Mouse (Mus musculus): ENCODE data around the gene Fbp1. TPM values are rescaled to one million over a fixed set of nuclear protein-coding genes. Genes with fewer than 3 reads are reported as not detected.

The Fbp1 gene
- polyA plus RNA-seq, 1 experiment, result not detected

DNA sequence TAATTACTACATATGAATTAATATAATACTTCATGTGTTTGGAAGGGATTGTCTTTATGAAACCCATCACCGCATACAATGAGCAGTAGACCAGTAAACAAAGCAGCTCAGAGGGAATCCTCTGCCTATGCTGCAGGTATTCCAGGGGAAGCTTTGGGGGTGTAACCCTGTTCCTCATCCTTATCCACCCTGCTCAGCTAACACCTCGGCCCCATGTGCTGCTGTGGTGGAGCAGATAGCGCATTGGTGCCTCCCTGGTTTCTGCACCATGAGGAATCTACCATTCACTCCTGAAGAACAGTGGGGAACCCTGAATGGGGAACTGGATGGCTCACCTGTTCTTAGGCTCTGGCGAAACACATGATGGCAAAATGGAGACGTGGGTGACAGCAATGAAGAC, 23.5 kb upstream of the Fbp1 start:
- H3K4me3 ChIP-seq (ENCODE audit: insufficient read depth, poor library complexity, severe bottlenecking), result no peak overlapping the region

DNA sequence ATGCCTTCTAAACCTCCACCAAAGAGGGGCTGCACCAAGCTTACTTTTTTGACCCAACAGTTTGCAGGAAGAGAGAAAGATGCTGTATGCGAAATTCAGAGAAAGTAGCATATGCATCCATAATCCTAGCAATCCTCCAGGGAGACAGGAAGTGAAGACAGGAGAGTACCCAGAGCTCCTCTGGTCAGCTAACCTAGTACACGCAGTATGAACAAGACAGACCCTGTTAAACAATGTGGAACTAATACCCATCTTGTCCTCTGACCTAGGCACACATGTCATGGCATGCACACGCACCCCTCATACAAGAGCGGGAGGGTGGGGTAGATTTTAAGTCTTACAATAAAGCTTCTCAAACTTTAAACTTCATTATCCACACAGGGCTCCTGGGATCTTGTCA, 22.1 kb upstream of the Fbp1 start:
- H3K79me2 ChIP-seq (ENCODE audit: control insufficient read depth, insufficient read depth), result no peaks in the 10 kb centered on the region
- TF ChIP-seq MYOG (IDR thresholded peaks at IDR 0.05; ENCODE audit: control insufficient read depth, extremely low read depth, insufficient read length) (no peak), USF1 (IDR thresholded peaks at IDR 0.05; ENCODE audit: low read depth) (no peak), MYOD1 (IDR thresholded peaks at IDR 0.05; ENCODE audit: control insufficient read depth, insufficient read length, low read depth) (no peak), CTCF (IDR thresholded peaks at IDR 0.05; ENCODE audit: control insufficient read depth, insufficient read depth, insufficient read length) (no peak), FOSL1 (IDR thresholded peaks at IDR 0.05; ENCODE audit: insufficient read depth, low read length, poor library complexity, severe bottlenecking) (no peak), CEBPB (IDR thresholded peaks at IDR 0.05; ENCODE audit: low read depth) (no peak), MAX (IDR thresholded peaks at IDR 0.05) (no peak)
- H3ac ChIP-seq (ENCODE audit: control insufficient read depth, insufficient read length, low read depth), result no peak overlapping the region
- no peaks in the 10 kb centered on the region for H3K36me3 ChIP-seq (ENCODE audit: control insufficient read depth, insufficient read depth)
- H3K4me3 ChIP-seq (ENCODE audit: insufficient read depth, poor library complexity, severe bottlenecking), result no peak overlapping the region
- H3K79me3 ChIP-seq (ENCODE audit: low read depth), result no peaks in the 10 kb centered on the region
- peaks cover 21% of the 10 kb centered on the region for H3K27me3 ChIP-seq (ENCODE audit: control insufficient read depth, insufficient read depth, insufficient read length)

More for the DNA sequence above, 23.5 kb upstream of the Fbp1 start:
- Histone ChIP-seq H3K27me3 (ENCODE audit: control insufficient read depth, insufficient read depth, insufficient read length) (peaks cover 21% of the 10 kb centered on the region), H3K36me3 (ENCODE audit: control insufficient read depth, insufficient read depth) (no peaks in the 10 kb centered on the region), H3K79me2 (ENCODE audit: control insufficient read depth, insufficient read depth) (no peaks in the 10 kb centered on the region), H3ac (ENCODE audit: control insufficient read depth, insufficient read length, low read depth) (no peak overlapping the region), H3K79me3 (ENCODE audit: low read depth) (no peaks in the 10 kb centered on the region)
- TF ChIP-seq USF1 (IDR thresholded peaks at IDR 0.05; ENCODE audit: low read depth) (no peak), CTCF (IDR thresholded peaks at IDR 0.05; ENCODE audit: control insufficient read depth, insufficient read depth, insufficient read length) (no peak), MAX (IDR thresholded peaks at IDR 0.05) (no peak), MYOG (IDR thresholded peaks at IDR 0.05; ENCODE audit: control insufficient read depth, extremely low read depth, insufficient read length) (no peak)

DNA sequence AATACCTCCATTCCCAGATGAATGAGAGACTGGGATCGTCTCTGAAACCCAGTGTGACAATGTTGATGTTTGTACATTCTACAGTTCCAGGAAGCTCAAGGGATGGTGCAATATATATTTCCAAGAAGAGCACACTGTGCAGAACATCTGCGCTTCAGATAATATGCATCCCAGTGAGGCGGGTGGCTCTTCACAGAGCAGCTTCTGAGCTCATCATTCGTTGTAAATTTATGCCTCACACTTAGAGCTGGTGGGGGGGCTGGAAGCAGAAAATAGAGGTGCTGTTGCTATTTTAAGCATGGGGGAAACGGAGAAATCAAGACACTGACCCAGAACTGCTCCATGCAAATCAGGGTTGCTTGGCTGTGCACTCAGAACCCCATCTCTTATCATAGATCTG, 21.7 kb upstream of the Fbp1 start:
- Histone ChIP-seq H3K79me2 (ENCODE audit: control insufficient read depth, insufficient read depth) (no peaks in the 10 kb centered on the region), H3K79me3 (ENCODE audit: low read depth) (no peaks in the 10 kb centered on the region), H3K4me3 (ENCODE audit: insufficient read depth, poor library complexity, severe bottlenecking) (no peak overlapping the region), H3K27me3 (ENCODE audit: control insufficient read depth, insufficient read depth, insufficient read length) (peaks cover 21% of the 10 kb centered on the region), H3ac (ENCODE audit: control insufficient read depth, insufficient read length, low read depth) (no peak overlapping the region), H3K36me3 (ENCODE audit: control insufficient read depth, insufficient read depth) (no peaks in the 10 kb centered on the region)
- TF ChIP-seq MAX (IDR thresholded peaks at IDR 0.05), result no peak
- no peak for TF ChIP-seq CEBPB (IDR thresholded peaks at IDR 0.05; ENCODE audit: low read depth)
- TF ChIP-seq FOSL1 (IDR thresholded peaks at IDR 0.05; ENCODE audit: insufficient read depth, low read length, poor library complexity, severe bottlenecking), result no peak
- no peak for TF ChIP-seq CTCF (IDR thresholded peaks at IDR 0.05; ENCODE audit: control insufficient read depth, insufficient read depth, insufficient read length)
- TF ChIP-seq MYOD1 (IDR thresholded peaks at IDR 0.05; ENCODE audit: control insufficient read depth, insufficient read length, low read depth), result no peak
- no peak for TF ChIP-seq MYOG (IDR thresholded peaks at IDR 0.05; ENCODE audit: control insufficient read depth, extremely low read depth, insufficient read length)
- TF ChIP-seq USF1 (IDR thresholded peaks at IDR 0.05; ENCODE audit: low read depth), result no peak

DNA sequence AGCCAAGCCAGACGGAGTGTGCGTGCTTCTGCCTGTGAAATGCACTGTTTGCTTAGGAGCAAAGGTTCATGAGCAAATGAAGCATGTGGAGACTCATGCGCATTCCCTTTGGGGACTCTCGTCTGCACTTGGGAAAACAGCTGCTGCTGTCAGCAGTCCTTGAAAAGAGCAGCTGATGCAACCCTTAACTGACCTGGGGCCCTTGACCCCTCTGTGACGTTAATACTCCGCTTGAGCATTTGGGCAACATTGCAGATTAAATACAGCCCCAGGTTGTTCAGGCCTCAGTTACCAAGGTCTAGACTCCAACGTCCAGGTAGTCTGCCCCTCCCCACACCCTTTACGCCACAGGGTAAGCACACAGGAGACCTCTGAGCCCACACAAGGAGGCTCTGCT, 20.1 kb upstream of the Fbp1 start:
- no peak overlapping the region for H3K4me3 ChIP-seq (ENCODE audit: insufficient read depth, poor library complexity, severe bottlenecking)
- no peaks in the 10 kb centered on the region for H3K36me3 ChIP-seq (ENCODE audit: control insufficient read depth, insufficient read depth)
- no peak for TF ChIP-seq FOSL1 (IDR thresholded peaks at IDR 0.05; ENCODE audit: insufficient read depth, low read length, poor library complexity, severe bottlenecking)
- TF ChIP-seq USF1 (IDR thresholded peaks at IDR 0.05; ENCODE audit: low read depth), result no peak
- no peak for TF ChIP-seq CEBPB (IDR thresholded peaks at IDR 0.05; ENCODE audit: low read depth)
- TF ChIP-seq MYOD1 (IDR thresholded peaks at IDR 0.05; ENCODE audit: control insufficient read depth, insufficient read length, low read depth), result no peak
- no peak for TF ChIP-seq CTCF (IDR thresholded peaks at IDR 0.05; ENCODE audit: control insufficient read depth, insufficient read depth, insufficient read length)
- TF ChIP-seq MYOG (IDR thresholded peaks at IDR 0.05; ENCODE audit: control insufficient read depth, extremely low read depth, insufficient read length), result no peak
- no peak for TF ChIP-seq MAX (IDR thresholded peaks at IDR 0.05)

DNA sequence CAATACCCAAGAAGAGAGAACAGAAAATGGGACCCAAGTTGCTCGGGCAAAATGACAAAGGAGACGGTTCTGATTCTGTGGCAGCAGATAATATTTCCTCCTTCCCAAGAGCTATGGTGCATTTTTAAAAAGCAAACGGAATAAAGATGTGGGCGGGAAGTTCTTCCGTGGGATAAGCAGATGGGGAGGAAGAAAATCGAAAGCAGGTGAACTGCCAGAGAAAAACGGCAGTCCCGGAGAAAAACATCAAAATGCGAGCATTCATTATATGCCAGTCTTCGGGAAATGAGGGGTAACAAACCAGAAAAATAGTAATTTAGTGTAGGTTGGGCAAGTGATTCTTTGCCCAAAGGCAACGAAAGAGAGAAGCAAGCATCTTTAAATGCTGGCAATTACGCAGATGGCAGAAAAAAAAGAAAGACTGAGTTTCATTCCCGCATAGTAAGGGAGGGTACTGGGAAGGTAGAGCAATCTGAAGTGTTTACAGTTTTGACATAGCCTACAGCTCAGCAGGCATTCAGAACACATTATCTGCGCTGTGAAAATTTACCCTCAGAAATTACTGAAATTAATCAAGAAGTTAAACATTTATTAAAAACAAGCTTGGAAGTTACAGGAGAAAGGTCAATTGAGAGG, 19.6 kb upstream of the Fbp1 start:
- Histone ChIP-seq H3K79me3 (ENCODE audit: low read depth) (no peaks in the 10 kb centered on the region), H3K79me2 (ENCODE audit: control insufficient read depth, insufficient read depth) (no peaks in the 10 kb centered on the region), H3K27me3 (ENCODE audit: control insufficient read depth, insufficient read depth, insufficient read length) (peaks cover 21% of the 10 kb centered on the region), H3K36me3 (ENCODE audit: control insufficient read depth, insufficient read depth) (no peaks in the 10 kb centered on the region), H3K4me3 (ENCODE audit: insufficient read depth, poor library complexity, severe bottlenecking) (no peak overlapping the region), H3ac (ENCODE audit: control insufficient read depth, insufficient read length, low read depth) (no peak overlapping the region)
- TF ChIP-seq CTCF (IDR thresholded peaks at IDR 0.05; ENCODE audit: control insufficient read depth, insufficient read depth, insufficient read length) (no peak), MAX (IDR thresholded peaks at IDR 0.05) (no peak), MYOG (IDR thresholded peaks at IDR 0.05; ENCODE audit: control insufficient read depth, extremely low read depth, insufficient read length) (no peak), MYOD1 (IDR thresholded peaks at IDR 0.05; ENCODE audit: control insufficient read depth, insufficient read length, low read depth) (no peak), FOSL1 (IDR thresholded peaks at IDR 0.05; ENCODE audit: insufficient read depth, low read length, poor library complexity, severe bottlenecking) (no peak), CEBPB (IDR thresholded peaks at IDR 0.05; ENCODE audit: low read depth) (no peak), USF1 (IDR thresholded peaks at IDR 0.05; ENCODE audit: low read depth) (no peak)

More for the DNA sequence above, 20.1 kb upstream of the Fbp1 start:
- peaks cover 21% of the 10 kb centered on the region for H3K27me3 ChIP-seq (ENCODE audit: control insufficient read depth, insufficient read depth, insufficient read length)
- no peaks in the 10 kb centered on the region for H3K79me2 ChIP-seq (ENCODE audit: control insufficient read depth, insufficient read depth)
- no peak overlapping the region for H3ac ChIP-seq (ENCODE audit: control insufficient read depth, insufficient read length, low read depth)
- H3K79me3 ChIP-seq (ENCODE audit: low read depth), result no peaks in the 10 kb centered on the region

- no peak overlapping the region for H3K4me3 ChIP-seq (ENCODE audit: insufficient read depth, poor library complexity, severe bottlenecking)
- no peaks in the 10 kb centered on the region for H3K36me3 ChIP-seq (ENCODE audit: control insufficient read depth, insufficient read depth)
- H3ac ChIP-seq (ENCODE audit: control insufficient read depth, insufficient read length, low read depth), result no peak overlapping the region
- no peaks in the 10 kb centered on the region for H3K79me2 ChIP-seq (ENCODE audit: control insufficient read depth, insufficient read depth)
- no peaks in the 10 kb centered on the region for H3K27me3 ChIP-seq (ENCODE audit: control insufficient read depth, insufficient read depth, insufficient read length)
- H3K79me3 ChIP-seq (ENCODE audit: low read depth), result no peaks in the 10 kb centered on the region
- no peak for TF ChIP-seq CEBPB (IDR thresholded peaks at IDR 0.05; ENCODE audit: low read depth)
- TF ChIP-seq FOSL1 (IDR thresholded peaks at IDR 0.05; ENCODE audit: insufficient read depth, low read length, poor library complexity, severe bottlenecking), result no peak
- no peak for TF ChIP-seq USF1 (IDR thresholded peaks at IDR 0.05; ENCODE audit: low read depth)
- no peak for TF ChIP-seq MAX (IDR thresholded peaks at IDR 0.05)
- no peak for TF ChIP-seq MYOD1 (IDR thresholded peaks at IDR 0.05; ENCODE audit: control insufficient read depth, insufficient read length, low read depth)
- no peak for TF ChIP-seq CTCF (IDR thresholded peaks at IDR 0.05; ENCODE audit: control insufficient read depth, insufficient read depth, insufficient read length)
- no peak for TF ChIP-seq MYOG (IDR thresholded peaks at IDR 0.05; ENCODE audit: control insufficient read depth, extremely low read depth, insufficient read length)
These were observed 13.1 kb upstream of the Fbp1 start for GRCm38 (mm10) chr13:62901139-62901538.

Measured in C2C12 (cell line).